ENCODE assay signal across 17 mouse cellular contexts in the genomic region with DNA sequence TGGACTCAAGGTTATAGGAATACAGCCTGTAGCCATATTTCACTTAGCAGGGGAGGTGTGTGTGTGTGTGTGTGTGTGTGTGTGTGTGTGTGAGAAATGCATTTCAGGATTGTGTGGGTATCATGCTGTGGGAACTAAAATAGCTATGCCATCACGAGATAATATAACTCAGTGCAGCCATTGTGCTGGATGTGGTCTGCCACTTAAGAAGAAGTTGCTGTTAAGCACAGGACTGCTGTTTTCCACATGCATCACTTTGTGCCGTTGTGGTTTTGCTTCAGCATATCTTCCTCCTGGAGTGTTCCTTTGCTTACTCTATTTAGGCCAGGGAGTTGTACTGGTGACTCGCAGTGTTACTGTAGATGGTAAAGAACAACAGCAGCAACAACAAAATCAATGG. TPM values are rescaled to one million over a fixed set of nuclear protein-coding genes. Genes with fewer than 3 reads are reported as not detected.
"Had no signal": no experiment of that assay in that cellular context is flagged by ENCODE, and none has a peak within 500 bp of the region (broad histone marks: within the 10 kb centered on the region; RNA-seq: fewer than 3 reads in every experiment).

No protein-coding gene starts in this region.

- H3K9ac ChIP-seq: limb, embryonic 13.5 days; liver, embryonic 14.5 days; neural tube, embryonic 15.5 days had no signal

- H3K27me3 ChIP-seq: limb, embryonic 13.5 days; neural tube, embryonic 15.5 days had no signal

- H3K4me1 ChIP-seq: limb, embryonic 13.5 days; midbrain, embryonic 10.5 days; neural tube, embryonic 15.5 days had no signal

- H3K9me3 ChIP-seq: limb, embryonic 13.5 days; midbrain, embryonic 10.5 days; neural tube, embryonic 15.5 days had no signal

- H3K27ac ChIP-seq: layer of hippocampus, adult 2 months; limb, embryonic 13.5 days; liver, embryonic 14.5 days; midbrain, embryonic 10.5 days; neural tube, embryonic 15.5 days had no signal

- H3K4me3 ChIP-seq: layer of hippocampus, adult 2 months; limb, embryonic 13.5 days; midbrain, embryonic 10.5 days; myocyte; neural tube, embryonic 15.5 days had no signal

- H3K4me2 ChIP-seq: limb, embryonic 13.5 days; neural tube, embryonic 15.5 days had no signal

- DNase-seq: kidney, postnatal 10 days; kidney, postnatal 4 days; left cerebral cortex, postnatal 4 days; lung, adult 18-20 months; midbrain, embryonic 14.5 days; right cerebral cortex, adult 18-20 months; right cerebral cortex, postnatal 25 days; thymus, adult 18-20 months; thymus, postnatal 14 days had no signal

RNA-seq across cellular contexts. Expression of gene C2cd4a, which starts 52.0 kb away (rescaled TPM):
- total RNA-seq: left cerebral cortex, postnatal 4 days; liver, adult 2 months had no signal
- polyA plus RNA-seq: midbrain, embryonic 10.5 days; myocyte; neural tube, embryonic 11.5 days had no signal
